Mouse (Mus musculus) splenic B cell, adult 2 months (primary cell): ENCODE measurements at regions not wholly inside any gene's neighbourhood (a gene's known extent, or its start where the extent isn't known, plus 50 kb on each side); places are given as distances from the start of the nearest gene placed in this dataset.

Source experiments
- DNase-seq: peaks from one replicate; pipeline ENCODE4 v3.0.0-alpha.2; 2011; ENCODE audit warnings: low read depth, low spot score
- H3K27me3 ChIP-seq: 2 replicates; pipeline ENCODE4 v1.6.1; 2012; ENCODE audit warnings: mild to moderate bottlenecking, low read length, moderate library complexity, mixed read lengths; ENCODE audit not compliant: control insufficient read depth, poor library complexity, insufficient read depth, severe bottlenecking
- H3K36me3 ChIP-seq: 2 replicates; pipeline ENCODE4 v1.6.1; 2012; ENCODE audit warnings: mild to moderate bottlenecking, low read length, moderate library complexity, mixed read lengths; ENCODE audit not compliant: control insufficient read depth, poor library complexity, insufficient read depth, severe bottlenecking

DNA sequence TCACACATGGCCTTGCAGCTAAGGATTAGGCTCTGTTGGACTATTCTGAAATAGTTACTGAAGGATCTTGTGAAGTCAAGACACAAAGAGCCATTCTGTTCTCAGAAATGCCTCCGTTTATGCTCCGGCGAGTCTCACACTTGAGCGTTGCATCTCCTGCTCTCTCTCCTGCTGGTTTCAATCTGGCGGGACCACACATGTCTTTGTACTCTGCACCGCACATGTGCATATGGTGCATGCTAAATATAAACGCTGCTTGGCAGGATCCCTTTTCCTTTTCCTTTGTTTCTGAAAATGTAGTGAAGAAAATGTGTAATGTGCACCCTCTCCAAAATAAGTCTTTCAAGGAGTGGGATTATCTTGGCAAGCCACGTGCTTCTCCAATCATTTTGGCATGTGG is 196.4 kb upstream of the Kif2a start:
- H3K27me3 ChIP-seq, result no peaks in the 10 kb centered on the region
- no peaks in the 10 kb centered on the region for H3K36me3 ChIP-seq
- no peak for DNase-seq

DNA sequence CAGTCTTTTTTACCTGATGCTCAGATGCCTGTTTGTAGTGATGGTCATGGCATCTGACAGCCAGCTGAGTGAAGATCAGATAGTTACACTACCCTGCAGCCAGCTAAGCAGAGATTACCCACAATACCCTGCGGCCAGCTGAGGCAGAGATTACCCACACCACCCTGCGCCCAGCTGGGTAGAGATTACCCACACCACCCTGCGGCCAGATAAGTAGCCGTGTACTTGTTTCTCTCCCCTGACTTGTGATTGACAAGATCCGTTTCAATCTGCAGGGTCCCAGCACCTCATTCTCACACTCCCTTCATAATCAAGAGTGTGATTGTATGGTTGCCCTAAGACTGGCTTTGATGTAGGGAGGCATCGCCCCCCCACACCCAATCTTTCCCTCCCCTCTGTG is 195.9 kb upstream of the Kif2a start:
- Histone ChIP-seq H3K27me3 (no peaks in the 10 kb centered on the region), H3K36me3 (no peaks in the 10 kb centered on the region)
- DNase-seq, result no peak

DNA sequence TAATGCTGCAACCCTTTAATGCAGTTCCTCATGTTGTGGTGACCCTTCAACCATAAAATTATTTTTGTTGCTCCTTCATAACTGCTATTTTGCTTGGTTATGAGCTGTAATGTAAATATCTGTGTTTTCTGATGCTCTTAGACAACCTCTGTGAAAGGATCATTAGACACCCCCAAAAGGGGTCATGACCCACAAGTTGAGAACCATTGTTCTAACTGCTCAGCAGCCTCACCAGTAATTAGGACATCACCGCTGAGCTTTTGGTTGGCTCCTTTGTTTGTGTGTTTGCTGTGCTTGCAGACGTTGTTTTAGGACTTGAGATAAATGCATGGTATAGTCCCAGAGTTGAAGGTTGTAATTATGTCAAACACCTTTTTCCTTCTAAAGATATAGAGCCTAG is 191.4 kb upstream of the Kif2a start:
- Histone ChIP-seq H3K36me3 (no peaks in the 10 kb centered on the region), H3K27me3 (no peaks in the 10 kb centered on the region)
- DNase-seq, result no peak

DNA sequence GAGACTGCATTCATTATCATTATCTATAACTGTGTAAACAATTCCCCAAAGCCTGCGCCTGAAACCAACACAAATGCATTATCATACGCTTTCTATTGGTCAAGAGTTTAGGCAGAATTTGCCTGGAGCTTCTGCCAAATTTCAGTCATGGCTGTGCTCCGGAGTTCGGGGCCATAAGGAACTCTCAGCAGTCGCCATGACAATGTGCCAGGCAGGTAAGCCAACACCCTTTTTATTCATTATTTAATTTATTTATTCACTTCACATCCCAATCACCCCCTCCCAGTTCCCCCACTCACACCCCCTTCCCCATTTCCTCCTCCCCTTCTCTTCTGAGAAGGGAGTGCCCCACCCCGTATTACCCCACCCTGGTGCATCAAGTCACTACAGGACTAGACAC is 188.8 kb upstream of the Kif2a start:
- Histone ChIP-seq H3K27me3 (no peaks in the 10 kb centered on the region), H3K36me3 (no peaks in the 10 kb centered on the region)
- no peak for DNase-seq

DNA sequence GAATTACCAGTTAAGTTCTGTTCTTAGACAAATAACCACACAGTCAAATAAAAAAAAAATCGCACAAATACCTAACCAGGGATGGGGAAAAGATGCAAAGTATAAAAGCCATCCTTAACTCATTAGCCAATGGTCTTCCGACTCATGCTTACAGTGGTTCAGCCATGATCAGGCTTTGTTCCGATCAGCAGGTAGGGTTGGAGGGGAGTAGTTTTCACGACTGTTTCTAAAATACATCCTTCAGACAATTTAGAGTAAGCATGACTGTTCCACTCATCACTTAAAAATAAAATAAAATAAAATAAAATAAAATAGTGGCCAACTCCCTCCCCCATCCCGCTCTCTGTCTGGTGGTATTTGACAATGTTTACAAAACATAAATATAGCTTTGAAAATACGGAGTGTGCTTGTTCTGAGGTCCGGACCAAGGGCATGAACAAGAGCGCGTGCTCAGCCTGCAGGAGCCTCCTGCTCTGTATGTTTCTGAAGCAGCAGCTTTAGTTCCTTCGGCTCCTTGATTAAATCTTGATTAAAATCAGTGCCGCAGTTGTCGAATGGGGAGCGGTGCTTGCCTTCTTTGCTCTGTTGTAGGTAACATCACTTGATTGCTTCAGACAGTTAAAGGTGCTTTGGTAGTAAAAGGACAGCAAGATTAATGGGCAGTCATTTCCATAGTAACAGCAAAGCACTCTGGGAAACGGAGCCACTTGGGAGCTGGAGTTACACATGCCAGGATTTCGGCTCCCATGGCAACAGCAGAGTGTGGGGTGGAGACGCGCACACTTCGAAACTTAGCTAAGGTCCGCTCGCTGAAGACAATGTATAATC is 185.6 kb upstream of the Kif2a start:
- H3K36me3 ChIP-seq, result no peaks in the 10 kb centered on the region
- DNase-seq, result no peak

DNA sequence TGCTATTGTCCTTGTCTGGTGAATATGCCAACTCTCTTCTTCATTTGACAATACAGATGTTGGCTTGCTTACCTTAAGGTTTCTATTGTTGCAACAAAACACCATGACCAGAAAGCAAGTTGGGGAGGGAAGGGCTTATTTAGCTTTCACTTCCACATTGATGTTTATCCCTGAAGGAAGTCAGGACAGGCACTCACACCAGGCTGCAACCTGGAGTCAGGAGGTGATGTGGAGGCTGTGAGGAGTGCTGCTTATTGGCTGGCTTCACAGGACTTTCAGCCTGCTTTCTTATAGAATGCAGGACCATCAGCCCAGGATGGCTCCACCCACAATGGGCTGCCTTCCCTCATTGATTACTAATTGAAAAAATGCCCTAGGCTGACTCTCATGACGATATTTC is 177.9 kb upstream of the Kif2a start:
- no peak for DNase-seq
- Histone ChIP-seq H3K27me3 (no peaks in the 10 kb centered on the region), H3K36me3 (no peaks in the 10 kb centered on the region)

More for the DNA sequence above, 185.6 kb upstream of the Kif2a start:
- H3K27me3 ChIP-seq, result no peaks in the 10 kb centered on the region

DNA sequence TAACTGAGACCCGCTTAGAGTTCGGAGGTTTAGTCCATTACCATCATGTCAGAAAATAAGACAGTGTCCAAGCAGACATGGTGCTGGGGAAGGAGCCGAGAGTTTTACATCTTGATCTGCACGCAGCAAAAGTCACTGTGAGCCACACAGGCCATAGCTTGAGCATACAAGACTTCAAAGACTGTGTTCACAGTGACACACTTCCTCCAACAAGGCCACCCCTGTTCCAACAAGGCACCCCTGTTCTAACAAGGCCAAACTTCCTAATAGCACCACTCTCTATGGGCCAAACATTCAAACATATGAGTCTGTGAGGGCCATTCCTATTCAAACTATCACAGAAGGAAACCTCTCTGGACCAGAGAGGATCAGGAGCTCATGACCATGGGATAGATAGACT is 171.5 kb upstream of the Kif2a start:
- no peaks in the 10 kb centered on the region for H3K27me3 ChIP-seq
- no peaks in the 10 kb centered on the region for H3K36me3 ChIP-seq
- no peak for DNase-seq

DNA sequence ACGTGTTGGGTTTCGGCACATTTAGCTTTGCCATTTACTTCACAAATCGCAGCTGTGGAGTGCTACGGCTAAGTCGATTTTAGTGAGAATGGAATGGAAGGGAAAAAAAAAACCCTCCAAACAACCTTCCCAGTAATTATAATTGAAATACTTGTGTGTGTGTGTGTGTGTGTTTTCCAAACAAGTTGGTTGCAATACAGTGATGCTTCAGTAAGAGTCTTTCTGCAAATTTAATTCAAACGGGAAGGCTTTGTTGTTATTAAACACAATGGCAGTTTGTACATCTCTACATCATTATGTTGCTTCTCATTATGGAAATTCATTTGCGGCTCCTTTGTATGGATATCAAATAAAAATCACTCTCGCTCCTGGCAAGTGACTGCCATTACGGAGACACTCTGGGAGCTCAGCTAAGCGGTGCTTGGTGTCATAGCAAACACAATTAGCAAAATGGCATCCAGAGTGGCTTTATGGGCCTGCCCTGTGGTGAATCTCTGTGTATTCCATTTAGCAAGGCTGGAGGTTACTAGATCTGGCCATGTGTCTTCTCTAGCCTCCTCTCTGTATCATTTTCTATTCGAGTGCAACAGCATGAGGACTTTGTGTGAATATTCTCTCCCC is 165.4 kb upstream of the Kif2a start:
- Histone ChIP-seq H3K27me3 (no peaks in the 10 kb centered on the region), H3K36me3 (no peaks in the 10 kb centered on the region)
- no peak for DNase-seq

DNA sequence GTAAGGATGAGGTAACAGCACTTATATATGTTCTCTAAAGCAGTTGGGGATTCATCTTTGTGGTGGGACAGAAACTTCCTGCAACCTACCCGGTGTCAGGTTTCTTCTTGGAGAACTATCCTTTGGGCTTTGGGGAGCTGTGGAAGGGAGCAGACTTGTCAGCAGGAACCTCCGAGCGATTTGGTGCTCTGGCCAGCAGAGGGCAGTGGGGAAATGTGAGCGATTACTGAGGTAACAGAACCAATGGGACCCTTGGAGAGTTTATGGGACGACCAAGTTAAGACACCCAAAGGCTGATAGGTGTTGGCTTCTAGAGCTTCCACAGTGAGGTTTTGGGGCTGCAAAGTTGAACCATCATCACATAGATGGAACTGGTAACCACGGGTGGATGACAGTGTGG is 160.6 kb upstream of the Kif2a start:
- no peaks in the 10 kb centered on the region for H3K27me3 ChIP-seq
- H3K36me3 ChIP-seq, result no peaks in the 10 kb centered on the region
- DNase-seq, result peak; percentile 33

DNA sequence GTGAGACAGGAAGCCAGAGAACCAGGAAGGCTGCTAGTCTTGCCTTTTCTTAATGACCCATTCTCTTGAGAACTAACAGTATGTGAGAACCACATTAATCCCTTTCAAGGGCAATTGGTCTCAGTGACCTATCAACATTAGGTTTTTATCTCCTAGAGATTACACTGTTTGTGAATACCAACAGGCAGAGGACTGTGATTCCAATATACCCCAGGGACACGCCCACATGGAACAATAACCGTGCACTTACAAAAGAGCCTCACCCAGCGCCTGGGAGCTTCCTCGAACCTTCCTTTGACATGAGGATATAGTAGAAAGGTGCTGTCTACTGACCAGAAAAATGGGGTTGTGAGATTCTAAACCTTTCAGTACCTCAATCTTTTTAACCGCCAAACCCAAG is 157.6 kb upstream of the Kif2a start:
- Histone ChIP-seq H3K36me3 (no peaks in the 10 kb centered on the region), H3K27me3 (no peaks in the 10 kb centered on the region)
- no peak for DNase-seq

DNA sequence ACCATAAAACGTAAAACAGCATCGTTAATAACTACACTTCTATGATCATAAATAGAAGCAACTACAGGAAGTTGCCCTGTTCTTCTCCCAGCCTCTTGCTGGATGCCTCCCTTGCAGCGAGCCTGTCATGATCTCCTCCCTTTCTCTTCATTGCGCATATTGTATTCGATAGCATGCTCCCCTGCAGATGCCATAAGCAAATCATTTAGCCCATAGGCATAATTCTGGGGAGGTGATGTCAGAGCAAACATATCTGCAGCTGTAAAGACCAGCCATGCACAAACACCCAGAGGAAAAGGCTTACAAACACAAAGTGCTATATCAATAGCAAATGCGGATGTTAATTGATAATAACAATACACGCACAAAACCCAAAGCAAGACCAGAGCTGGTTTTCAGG is 155.7 kb upstream of the Kif2a start:
- H3K36me3 ChIP-seq, result no peaks in the 10 kb centered on the region
- no peaks in the 10 kb centered on the region for H3K27me3 ChIP-seq
- DNase-seq, result no peak

DNA sequence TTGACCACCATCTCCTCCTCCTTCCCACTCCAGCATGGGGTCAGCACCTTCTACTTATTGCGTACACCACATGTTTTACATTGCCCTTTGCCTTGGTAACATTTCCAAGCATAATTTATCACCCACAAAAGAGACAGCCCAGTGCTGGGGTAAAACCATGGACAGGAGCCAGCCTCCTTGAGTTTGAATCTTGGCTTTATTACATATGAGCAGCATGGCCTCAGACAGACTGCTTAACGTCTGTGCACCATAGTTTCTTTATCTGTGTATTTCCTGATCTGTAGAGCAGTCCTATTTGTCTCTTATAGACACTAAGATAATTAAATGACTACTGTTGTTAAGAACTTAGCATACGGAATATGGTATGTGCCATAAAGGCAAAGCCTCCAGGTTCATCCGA is 154.0 kb upstream of the Kif2a start:
- H3K36me3 ChIP-seq, result no peaks in the 10 kb centered on the region
- no peak for DNase-seq

DNA sequence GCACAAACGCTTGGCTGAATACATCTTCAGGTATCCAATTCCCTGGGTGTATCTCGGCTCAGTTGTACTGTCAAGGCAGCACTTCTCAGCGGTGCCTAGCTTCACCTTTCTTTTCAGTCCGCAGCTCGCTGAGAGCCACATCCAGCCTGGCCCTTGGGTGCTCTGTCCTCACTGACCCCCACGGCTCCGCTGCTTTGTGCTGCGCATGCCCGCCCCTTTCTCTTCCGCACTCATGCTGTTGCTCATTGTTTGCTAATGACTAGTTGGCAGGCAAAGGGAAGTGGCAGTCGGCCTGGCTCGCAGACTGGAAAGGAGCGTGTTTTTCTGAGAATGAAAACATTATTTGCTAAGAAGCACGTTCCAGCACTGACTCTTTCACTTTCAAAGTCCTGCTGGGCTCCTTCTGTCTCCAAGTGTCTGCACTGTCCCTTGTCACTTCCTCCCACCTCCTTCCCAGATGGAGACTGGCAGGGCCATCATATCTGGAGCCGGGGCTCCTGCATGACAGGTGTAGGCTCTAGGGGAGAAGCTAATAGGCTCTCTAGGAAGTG is 146.7 kb upstream of the Kif2a start:
- Histone ChIP-seq H3K36me3 (no peaks in the 10 kb centered on the region), H3K27me3 (no peaks in the 10 kb centered on the region)
- peak; percentile 5 for DNase-seq

More for the DNA sequence above, 154.0 kb upstream of the Kif2a start:
- H3K27me3 ChIP-seq, result no peaks in the 10 kb centered on the region

DNA sequence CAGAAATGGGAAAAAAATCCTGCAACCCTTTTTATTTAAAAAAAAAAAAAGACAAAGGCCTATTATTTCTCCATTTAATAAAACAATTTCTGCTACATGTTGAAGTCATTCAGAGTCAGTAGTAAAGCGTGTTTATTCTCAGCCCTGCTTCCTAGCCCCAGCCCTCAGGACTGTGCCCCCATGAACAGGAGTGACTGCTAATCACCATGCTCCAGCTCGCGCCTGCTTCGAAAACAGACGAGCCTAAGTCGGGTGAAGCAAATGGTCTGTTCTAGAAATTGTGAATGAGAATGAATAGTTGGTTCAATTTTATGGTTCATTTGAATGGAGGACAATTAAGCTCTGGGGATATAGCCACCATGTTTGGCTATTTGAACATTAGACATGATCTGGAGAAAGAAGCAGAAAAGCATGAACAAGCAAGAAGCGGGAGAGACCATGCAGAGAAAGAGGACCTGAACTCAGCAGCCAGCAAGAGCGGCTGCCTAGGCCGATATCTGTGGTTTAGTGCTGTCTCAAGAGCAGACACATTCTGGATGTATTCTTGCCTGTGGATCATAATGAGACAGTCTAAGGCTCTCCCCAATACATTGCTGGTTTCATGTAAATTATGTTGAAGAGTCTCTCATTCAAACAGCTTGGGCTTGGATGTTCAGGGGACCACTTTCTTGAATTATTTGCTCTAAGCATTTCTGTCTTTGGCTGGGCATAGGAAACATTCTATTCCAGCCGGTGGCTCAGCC is 146.1 kb upstream of the Kif2a start:
- Histone ChIP-seq H3K27me3 (no peaks in the 10 kb centered on the region), H3K36me3 (no peaks in the 10 kb centered on the region)
- DNase-seq, result no peak

DNA sequence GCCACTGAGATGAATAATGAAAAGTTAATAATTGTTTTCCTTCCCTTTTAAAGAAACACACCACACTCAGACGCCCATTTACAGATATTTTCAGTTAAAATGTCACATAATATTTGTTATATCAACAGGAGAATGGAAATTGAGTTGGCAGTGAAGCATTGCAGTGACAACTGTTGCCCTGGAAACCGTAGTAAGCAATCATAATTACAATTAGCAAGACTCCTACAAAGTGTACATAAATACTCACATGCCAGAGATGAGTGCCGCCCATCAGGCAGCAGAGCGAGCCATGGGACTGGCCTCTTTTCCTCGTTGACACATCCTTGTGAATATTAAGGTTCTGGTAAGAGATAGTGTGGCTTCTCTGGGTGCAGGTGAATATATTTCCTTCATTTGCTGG is 129.6 kb upstream of the Kif2a start:
- Histone ChIP-seq H3K36me3 (no peaks in the 10 kb centered on the region), H3K27me3 (no peaks in the 10 kb centered on the region)
- no peak for DNase-seq
